In the genomic region with DNA sequence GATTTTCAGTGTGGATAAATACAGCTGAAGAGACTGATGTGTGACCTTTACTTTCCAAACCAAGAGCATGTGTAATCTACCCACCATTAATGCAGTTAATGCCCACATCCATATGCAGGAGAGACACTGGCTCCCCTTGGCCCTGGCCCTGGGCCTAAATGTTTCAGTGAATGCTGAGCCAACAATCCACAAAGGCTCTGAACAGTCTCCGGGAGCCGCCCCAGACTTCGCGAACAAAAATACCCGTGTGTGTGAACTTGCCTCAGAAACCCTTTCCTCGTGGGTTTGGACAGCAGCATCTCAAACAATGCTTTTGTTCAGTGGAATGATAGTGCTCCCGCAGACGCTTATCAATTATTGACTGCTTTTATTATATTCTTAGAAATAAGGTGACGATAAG, we compare ENCODE assay signal across 10 mouse cellular contexts.
A peak's percentile ranks its signal among the peaks of the same experiment; 100 is the strongest.
DNase-seq lines count a peak whose midpoint lies in the region; ATAC-seq lines count a peak whose summit lies in the region.
"Had no signal": no experiment of that assay in that cellular context is flagged by ENCODE, and none has a peak within 500 bp of the region (broad histone marks: within the 10 kb centered on the region; RNA-seq: fewer than 3 reads in every experiment).

No protein-coding gene starts in this region.

- H3K4me2 ChIP-seq in neural tube, embryonic 11.5 days (ENCODE audit: low read depth) = no peak overlapping the region
- H3K4me2 ChIP-seq: stomach, embryonic 15.5 days had no signal

- no peaks in the 10 kb centered on the region for H3K36me3 ChIP-seq in neural tube, embryonic 11.5 days (ENCODE audit: control insufficient read depth, insufficient read depth, low read length)
- no peaks in the 10 kb centered on the region for H3K36me3 ChIP-seq in limb, embryonic 10.5 days
- H3K36me3 ChIP-seq: stomach, embryonic 15.5 days had no signal

- H3K4me3 ChIP-seq in neural tube, embryonic 11.5 days (ENCODE audit: low read depth, low read length) = no peak overlapping the region
- H3K4me3 ChIP-seq in limb, embryonic 10.5 days = no peak overlapping the region
- H3K4me3 ChIP-seq: stomach, embryonic 15.5 days had no signal

- no peaks in the 10 kb centered on the region for H3K9me3 ChIP-seq in neural tube, embryonic 11.5 days (ENCODE audit: control insufficient read depth, low read length)
- no peaks in the 10 kb centered on the region for H3K9me3 ChIP-seq in limb, embryonic 10.5 days (replicated peaks)
- H3K9me3 ChIP-seq: stomach, embryonic 15.5 days had no signal

- no peak overlapping the region for H3K27ac ChIP-seq in neural tube, embryonic 11.5 days (ENCODE audit: low read depth, low read length)
- no peak overlapping the region for H3K27ac ChIP-seq in limb, embryonic 10.5 days
- H3K27ac ChIP-seq: stomach, embryonic 15.5 days had no signal

- H3K27me3 ChIP-seq in neural tube, embryonic 11.5 days (ENCODE audit: control insufficient read depth, insufficient read depth, low read length) = no peaks in the 10 kb centered on the region
- peaks cover 66% of the 10 kb centered on the region for H3K27me3 ChIP-seq in limb, embryonic 10.5 days (ENCODE audit: low read depth, poor library complexity, severe bottlenecking)
- H3K27me3 ChIP-seq: stomach, embryonic 15.5 days had no signal

- WGBS in neural tube, embryonic 11.5 days = 50% methylated on average over 9 of the region's 9 CpGs
- WGBS in limb, embryonic 10.5 days = 52% methylated on average over 9 of the region's 9 CpGs

- peak; percentile 2 for DNase-seq in adrenal gland, postnatal 25 days
- no peak for DNase-seq in adrenal gland, adult 8-10 months
- DNase-seq in neural tube, embryonic 11.5 days (ENCODE audit: low spot score) = peak; percentile 37
- DNase-seq in neural tube, embryonic 10.5 days (ENCODE audit: extremely low spot score, low spot score) = no peak
- DNase-seq in limb, embryonic 10.5 days (ENCODE audit: low spot score) = peak; percentile 31
- DNase-seq in retina, embryonic 14.5 days (ENCODE audit: low spot score) = peak; percentile 30
- DNase-seq in urinary bladder, postnatal 10 days (ENCODE audit: low spot score) = no peak
- DNase-seq in kidney, adult 9 months = no peak
- DNase-seq: lung, postnatal 14 days had no signal

- ATAC-seq in neural tube, embryonic 11.5 days (ENCODE audit: insufficient read depth, low FRiP score, low TSS enrichment) = no peak

- peaks cover 3% of the 10 kb centered on the region; the same call in 1 of the 2 replicates for H3K4me1 ChIP-seq in neural tube, embryonic 11.5 days (ENCODE audit: control insufficient read depth, insufficient read depth, low read length)
- H3K4me1 ChIP-seq in limb, embryonic 10.5 days = peaks cover 16% of the 10 kb centered on the region

- no peak overlapping the region for H3K9ac ChIP-seq in neural tube, embryonic 11.5 days (ENCODE audit: low read length)
- H3K9ac ChIP-seq: stomach, embryonic 15.5 days had no signal

Comparison
In these comparisons a context has a peak if more than half of its experiments do, and no peak if none do; other contexts are left out.
1. DNase-seq: peak in adrenal gland, postnatal 25 days (single experiment), neural tube, embryonic 11.5 days (single experiment), limb, embryonic 10.5 days (single experiment) and retina, embryonic 14.5 days (single experiment); none in adrenal gland, adult 8-10 months (single experiment), neural tube, embryonic 10.5 days (single experiment), urinary bladder, postnatal 10 days (single experiment) and kidney, adult 9 months (single experiment).